Mouse (Mus musculus): Measurements from ENCODE around the gene Wdfy3. TPM values are rescaled to one million over a fixed set of nuclear protein-coding genes. Genes with fewer than 3 reads are reported as not detected.
A peak's percentile ranks its signal among the peaks of the same experiment; 100 is the strongest.

Gene Wdfy3
- polyA plus RNA-seq, 1 experiment from 2014 or later, result 20.8 TPM

GRCm38 (mm10) chr5:102052906-102053305, 16.8 kb downstream of the Wdfy3 start:
- H3K4me3 ChIP-seq (replicated peaks), result peak overlapping the region; percentile 23
- 73% methylated on average over 6 of the region's 6 CpGs for WGBS
- peaks cover 48% of the 10 kb centered on the region for H3K4me1 ChIP-seq
- ATAC-seq (replicated peaks; ENCODE audit: low FRiP score), result peak; percentile 50
- H3K4me2 ChIP-seq, result peak overlapping the region; percentile 34
- no peak overlapping the region for H3K9ac ChIP-seq
- H3K36me3 ChIP-seq, result no peaks in the 10 kb centered on the region; the same call in 1 of the 2 replicates
- peak overlapping the region; percentile 86 for H3K27ac ChIP-seq
- H3K9me3 ChIP-seq (replicated peaks), result no peaks in the 10 kb centered on the region
- H3K27me3 ChIP-seq, result no peaks in the 10 kb centered on the region

GRCm38 (mm10) chr5:102052465-102052864, 17.3 kb downstream of the Wdfy3 start:
- Histone ChIP-seq H3K36me3 (no peaks in the 10 kb centered on the region; the same call in 1 of the 2 replicates), H3K4me1 (peaks cover 44% of the 10 kb centered on the region), H3K27ac (peak overlapping the region; percentile 86), H3K27me3 (no peaks in the 10 kb centered on the region), H3K4me3 (replicated peaks) (peak overlapping the region; percentile 23), H3K4me2 (peak overlapping the region; percentile 34), H3K9ac (no peak overlapping the region), H3K9me3 (replicated peaks) (no peaks in the 10 kb centered on the region)
- WGBS, result 85% methylated on average over 4 of the region's 4 CpGs
- no peak for ATAC-seq (replicated peaks; ENCODE audit: low FRiP score)

- Histone ChIP-seq H3K9me3 (replicated peaks) (no peaks in the 10 kb centered on the region), H3K36me3 (no peaks in the 10 kb centered on the region; the same call in 1 of the 2 replicates), H3K4me1 (peaks cover 40% of the 10 kb centered on the region), H3K9ac (no peak overlapping the region), H3K4me3 (replicated peaks) (no peak overlapping the region), H3K27me3 (no peaks in the 10 kb centered on the region), H3K4me2 (no peak overlapping the region), H3K27ac (no peak overlapping the region)
- WGBS, result 89% methylated on average over 1 of the region's 1 CpGs
- ATAC-seq (replicated peaks; ENCODE audit: low FRiP score), result no peak
Measured at GRCm38 (mm10) chr5:102050677-102051076, 19.0 kb downstream of the Wdfy3 start.

DNA sequence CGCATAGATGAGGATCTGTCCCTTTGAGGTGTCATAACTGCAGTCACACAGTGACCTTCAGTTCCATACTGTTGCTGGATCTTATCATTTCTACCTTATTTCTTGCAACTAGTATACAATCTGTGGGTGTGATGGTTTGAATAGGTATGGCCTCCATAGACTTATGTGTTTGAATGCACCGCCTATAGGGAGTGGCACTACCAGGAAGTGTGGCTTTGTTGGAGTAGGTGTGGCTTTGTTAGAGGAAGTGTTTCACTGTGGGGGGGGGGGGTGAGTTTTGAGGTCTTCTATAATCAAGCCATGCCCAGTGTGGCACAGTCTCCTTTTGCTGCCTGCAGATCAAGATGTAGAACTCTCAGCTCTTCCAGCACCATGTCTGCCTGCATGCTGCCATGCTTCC, 21.3 kb downstream of the Wdfy3 start:
- Histone ChIP-seq H3K4me2 (no peak overlapping the region), H3K27me3 (no peaks in the 10 kb centered on the region), H3K4me1 (peaks cover 27% of the 10 kb centered on the region), H3K9me3 (replicated peaks) (no peaks in the 10 kb centered on the region), H3K4me3 (replicated peaks) (no peak overlapping the region), H3K27ac (no peak overlapping the region), H3K36me3 (peaks cover 5% of the 10 kb centered on the region; the same call in 1 of the 2 replicates), H3K9ac (no peak overlapping the region)
- 89% methylated on average over 2 of the region's 2 CpGs for WGBS
- ATAC-seq (replicated peaks; ENCODE audit: low FRiP score), result no peak

DNA sequence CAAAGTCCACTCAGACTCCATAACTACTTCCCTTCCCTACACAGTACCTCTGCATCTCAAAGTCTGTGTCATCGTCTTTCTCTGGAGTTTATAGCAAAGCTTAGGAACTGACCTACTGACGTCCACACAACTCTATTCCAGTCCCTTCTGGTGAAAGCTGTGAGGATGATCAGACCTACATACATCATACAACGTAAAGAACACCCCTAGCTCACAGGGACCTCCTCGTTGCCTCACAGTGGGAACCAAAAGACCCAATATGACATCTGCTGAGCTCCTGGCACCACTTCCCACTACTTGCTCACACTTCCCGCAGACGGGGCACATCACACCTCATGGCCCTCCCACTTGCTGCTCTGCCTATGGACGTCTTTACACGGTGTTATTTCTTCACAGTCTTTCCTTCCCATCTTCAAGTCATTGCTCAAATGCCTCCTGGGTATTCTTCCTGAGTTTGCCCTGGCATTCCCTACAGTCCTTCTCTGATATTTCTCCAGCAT, 23.1 kb downstream of the Wdfy3 start:
- no peak for ATAC-seq (replicated peaks; ENCODE audit: low FRiP score)
- H3K27ac ChIP-seq, result no peak overlapping the region
- 83% methylated on average over 8 of the region's 8 CpGs for WGBS

GRCm38 (mm10) chr5:102045636-102046616, 23.8 kb downstream of the Wdfy3 start:
- WGBS, result 76% methylated on average over 13 of the region's 13 CpGs
- Histone ChIP-seq H3K4me2 (no peak overlapping the region), H3K27ac (peak overlapping the region; percentile 43), H3K4me3 (replicated peaks) (no peak overlapping the region), H3K9ac (no peak overlapping the region), H3K27me3 (no peaks in the 10 kb centered on the region), H3K36me3 (peaks cover 19% of the 10 kb centered on the region), H3K9me3 (replicated peaks) (no peaks in the 10 kb centered on the region), H3K4me1 (peaks cover 13% of the 10 kb centered on the region; the same call in 1 of the 2 replicates)
- peak; percentile 57; the same call in 1 of the 2 replicates for ATAC-seq (replicated peaks; ENCODE audit: low FRiP score)

More for the DNA sequence above, 23.1 kb downstream of the Wdfy3 start:
- Histone ChIP-seq H3K36me3 (peaks cover 12% of the 10 kb centered on the region; the same call in 1 of the 2 replicates), H3K9ac (no peak overlapping the region), H3K4me2 (no peak overlapping the region), H3K27me3 (no peaks in the 10 kb centered on the region), H3K4me1 (peaks cover 13% of the 10 kb centered on the region; the same call in 1 of the 2 replicates), H3K4me3 (replicated peaks) (no peak overlapping the region), H3K9me3 (replicated peaks) (no peaks in the 10 kb centered on the region)

GRCm38 (mm10) chr5:102045177-102045576, 24.5 kb downstream of the Wdfy3 start:
- Histone ChIP-seq H3K27me3 (no peaks in the 10 kb centered on the region), H3K4me2 (no peak overlapping the region), H3K9me3 (replicated peaks) (no peaks in the 10 kb centered on the region), H3K9ac (no peak overlapping the region), H3K4me1 (peaks cover 13% of the 10 kb centered on the region; the same call in 1 of the 2 replicates), H3K36me3 (peaks cover 27% of the 10 kb centered on the region), H3K4me3 (replicated peaks) (no peak overlapping the region), H3K27ac (peak overlapping the region; percentile 43)
- 78% methylated on average over 8 of the region's 8 CpGs for WGBS
- no peak; the same call in 1 of the 2 replicates for ATAC-seq (replicated peaks; ENCODE audit: low FRiP score)

DNA sequence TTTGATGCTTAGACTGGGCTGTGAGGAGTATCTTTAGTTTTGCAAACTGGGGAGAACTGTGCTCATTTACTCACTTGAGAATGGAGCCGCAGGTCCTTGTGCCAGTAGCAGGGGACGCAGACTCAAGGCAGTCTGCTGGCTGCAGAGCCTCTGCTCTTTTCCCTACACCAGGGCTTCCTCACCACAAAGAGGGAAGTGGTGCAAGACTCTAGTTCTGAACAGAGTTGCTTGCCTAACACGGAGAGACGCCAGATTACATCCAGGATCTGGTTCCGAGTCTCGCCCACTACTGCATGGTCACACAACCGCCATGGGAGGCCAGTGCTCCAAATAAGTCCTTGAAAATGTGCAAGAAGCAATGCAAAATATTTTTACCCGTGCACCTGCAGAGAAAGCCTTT, 36.4 kb downstream of the Wdfy3 start:
- no peak for ATAC-seq (replicated peaks; ENCODE audit: low FRiP score)
- Histone ChIP-seq H3K9ac (no peak overlapping the region), H3K4me2 (no peak overlapping the region), H3K36me3 (peaks cover 99% of the 10 kb centered on the region), H3K4me3 (replicated peaks) (no peak overlapping the region), H3K27ac (no peak overlapping the region), H3K4me1 (no peaks in the 10 kb centered on the region), H3K9me3 (replicated peaks) (0 out of 2 replicates have a peak, but pooled peaks cover 5% of the 10 kb centered on the region), H3K27me3 (no peaks in the 10 kb centered on the region)
- WGBS, result 91% methylated on average over 8 of the region's 8 CpGs

GRCm38 (mm10) chr5:102032594-102033240, 37.0 kb downstream of the Wdfy3 start:
- Histone ChIP-seq H3K27ac (no peak overlapping the region), H3K4me3 (replicated peaks) (no peak overlapping the region), H3K9me3 (replicated peaks) (0 out of 2 replicates have a peak, but pooled peaks cover 7% of the 10 kb centered on the region), H3K4me1 (no peaks in the 10 kb centered on the region), H3K9ac (no peak overlapping the region), H3K4me2 (no peak overlapping the region), H3K36me3 (peaks cover 99% of the 10 kb centered on the region), H3K27me3 (no peaks in the 10 kb centered on the region)
- ATAC-seq (replicated peaks; ENCODE audit: low FRiP score), result no peak
- WGBS, result 79% methylated on average over 22 of the region's 22 CpGs

GRCm38 (mm10) chr5:102032191-102032590, 37.5 kb downstream of the Wdfy3 start:
- 91% methylated on average over 3 of the region's 3 CpGs for WGBS
- Histone ChIP-seq H3K36me3 (peaks cover 99% of the 10 kb centered on the region), H3K9ac (no peak overlapping the region), H3K27ac (no peak overlapping the region), H3K4me3 (replicated peaks) (no peak overlapping the region), H3K4me2 (no peak overlapping the region), H3K4me1 (no peaks in the 10 kb centered on the region), H3K27me3 (no peaks in the 10 kb centered on the region), H3K9me3 (replicated peaks) (0 out of 2 replicates have a peak, but pooled peaks cover 7% of the 10 kb centered on the region)
- ATAC-seq (replicated peaks; ENCODE audit: low FRiP score), result no peak

GRCm38 (mm10) chr5:102023376-102023775, 46.3 kb downstream of the Wdfy3 start:
- H3K9me3 ChIP-seq (replicated peaks), result 0 out of 2 replicates have a peak, but pooled peaks cover 2% of the 10 kb centered on the region
- H3K4me2 ChIP-seq, result no peak overlapping the region
- no peak overlapping the region for H3K9ac ChIP-seq
- H3K4me3 ChIP-seq (replicated peaks), result no peak overlapping the region
- no peaks in the 10 kb centered on the region for H3K4me1 ChIP-seq
- 95% methylated on average over 11 of the region's 11 CpGs for WGBS
- H3K27ac ChIP-seq, result no peak overlapping the region
- no peaks in the 10 kb centered on the region for H3K27me3 ChIP-seq
- no peak for ATAC-seq (replicated peaks; ENCODE audit: low FRiP score)
- peaks cover 78% of the 10 kb centered on the region for H3K36me3 ChIP-seq
